Mouse (Mus musculus) embryo, embryonic 11 days (tissue): ENCODE measurements around the gene Btbd1.
A peak's percentile ranks its signal among the peaks of the same experiment; 100 is the strongest.

Source experiments
- DNase-seq: peaks from one replicate; pipeline ENCODE4 v3.0.0-alpha.2; 2015

Gene Btbd1

GRCm38 (mm10) chr7:81775325-81775724 lies 53.9 kb downstream of the Btbd1 start:
- DNase-seq: no peak

GRCm38 (mm10) chr7:81772786-81773539 lies 56.3 kb downstream of the Btbd1 start:
- no peak for DNase-seq

GRCm38 (mm10) chr7:81763110-81763845 lies 66.0 kb downstream of the Btbd1 start:
- peak; percentile 41 for DNase-seq

- DNase-seq: peak; percentile 98
Measured at GRCm38 (mm10) chr7:81762180-81763109, 66.8 kb downstream of the Btbd1 start, which contains the start of gene Ramac. Gene Ramac, plus strand, starts transcription at chr7:81762925.

GRCm38 (mm10) chr7:81747956-81748355 lies 81.3 kb downstream of the Btbd1 start:
- no peak for DNase-seq

GRCm38 (mm10) chr7:81744145-81744544 lies 85.1 kb downstream of the Btbd1 start:
- DNase-seq: peak; percentile 42
